Mouse (Mus musculus) embryonic facial prominence, embryonic 10.5 days (tissue): ENCODE measurements around the gene Hdlbp. TPM values are rescaled to one million over a fixed set of nuclear protein-coding genes. Genes with fewer than 3 reads are reported as not detected.
"Not testable (repeated sequence)": the region's sequence is repeated elsewhere in the genome, so short reads cannot be mapped to it uniquely, and the experiment has no call there.

Experiments
- DNase-seq: peaks from one replicate; pipeline ENCODE4 v3.0.0-alpha.2; 2017; ENCODE audit warnings: low spot score
- H3K27ac ChIP-seq: fragments of 300-500 bp; sonication (generic); replicated peaks from 2 replicates; pipeline ENCODE4 v1.5.1; 2016; ENCODE audit warnings: mild to moderate bottlenecking
- H3K27me3 ChIP-seq: fragments of 300-500 bp; sonication (generic); replicated peaks from 2 replicates; pipeline ENCODE4 v1.6.1; 2016; ENCODE audit warnings: low read depth, mild to moderate bottlenecking; ENCODE audit not compliant: poor library complexity, severe bottlenecking
- H3K36me3 ChIP-seq: fragments of 300-500 bp; sonication (generic); replicated peaks from 2 replicates; pipeline ENCODE4 v1.6.1; 2016; ENCODE audit warnings: mild to moderate bottlenecking, moderate library complexity
- H3K4me1 ChIP-seq: fragments of 300-500 bp; sonication (generic); 2 replicates; pipeline ENCODE4 v1.6.1; 2016
- H3K4me3 ChIP-seq: fragments of 300-500 bp; sonication (generic); 2 replicates; pipeline ENCODE4 v1.5.1; 2016; ENCODE audit warnings: mild to moderate bottlenecking, moderate library complexity
- H3K9me3 ChIP-seq: fragments of 300-500 bp; sonication (generic); 2 replicates; pipeline ENCODE4 v1.6.1; 2016; ENCODE audit warnings: mild to moderate bottlenecking
- WGBS: fragments of 180-500 bp; shearing (Covaris S2); methylation state at CpG from one replicate; pipeline ENCODE4 v1.1.7; 2016; 5-methylcytosine and 5-hydroxymethylcytosine counted together
- polyA plus RNA-seq: library from polyadenylated mRNA; unstranded; fragments of >200 nt; fragmentation: Nextera tagmentation; extraction: Ambion mirVana; gene quantifications from 2 replicates; pipeline ENCODE4 v1.2.1, GENCODE M21; 2016

The Hdlbp gene
- polyA plus RNA-seq: 124 and 126 TPM in 2 replicates

GRCm38 (mm10) chr1:93478586-93479475 is at the start of gene Hdlbp:
Hdlbp (minus strand) TSS chr1:93478815.
- peak; percentile 100 for DNase-seq
- peaks cover 16% of the 10 kb centered on the region for H3K4me1 ChIP-seq
- no peaks in the 10 kb centered on the region for H3K27me3 ChIP-seq
- peak within 1 kb of the TSS; percentile 82 for H3K4me3 ChIP-seq
- no peaks in the 10 kb centered on the region for H3K9me3 ChIP-seq
- peaks cover 3% of the 10 kb centered on the region; the same call in 1 of the 2 replicates for H3K36me3 ChIP-seq
- WGBS: under 1% methylated on average over 74 of the region's 74 CpGs
- H3K27ac ChIP-seq: peak within 1 kb of the TSS; percentile 95

GRCm38 (mm10) chr1:93522325-93522724 is 43.7 kb upstream of the Hdlbp start:
- Histone ChIP-seq H3K9me3 (no peaks in the 10 kb centered on the region), H3K4me3 (no peak overlapping the region), H3K36me3 (0 out of 2 replicates have a peak, but pooled peaks cover 4% of the 10 kb centered on the region), H3K4me1 (no peaks in the 10 kb centered on the region), H3K27ac (no peak overlapping the region), H3K27me3 (no peaks in the 10 kb centered on the region)
- DNase-seq: no peak
- 87% methylated on average over 1 of the region's 1 CpGs for WGBS

- H3K27me3 ChIP-seq: no peaks in the 10 kb centered on the region
- H3K4me3 ChIP-seq: no peak overlapping the region
- WGBS: 86% methylated on average over 2 of the region's 2 CpGs
- no peak for DNase-seq
- no peaks in the 10 kb centered on the region for H3K9me3 ChIP-seq
- 0 out of 2 replicates have a peak, but pooled peaks cover 4% of the 10 kb centered on the region for H3K36me3 ChIP-seq
- H3K4me1 ChIP-seq: 0 out of 2 replicates have a peak, but pooled peaks cover 5% of the 10 kb centered on the region
- H3K27ac ChIP-seq: no peak overlapping the region
Observed at GRCm38 (mm10) chr1:93521491-93521890, 42.9 kb upstream of the Hdlbp start.

- no peaks in the 10 kb centered on the region for H3K27me3 ChIP-seq
- H3K27ac ChIP-seq: no peak overlapping the region
- 78% methylated on average over 14 of the region's 14 CpGs for WGBS
- H3K4me3 ChIP-seq: peak overlapping the region; percentile 84; the same call in 1 of the 2 replicates
- DNase-seq: no peak
- H3K9me3 ChIP-seq: no peaks in the 10 kb centered on the region
- H3K36me3 ChIP-seq: peaks cover 20% of the 10 kb centered on the region
- H3K4me1 ChIP-seq: peaks cover 33% of the 10 kb centered on the region
Observed at GRCm38 (mm10) chr1:93513221-93513620, 34.6 kb upstream of the Hdlbp start.

GRCm38 (mm10) chr1:93512351-93512690 is 33.7 kb upstream of the Hdlbp start:
- peak overlapping the region; percentile 87 for H3K27ac ChIP-seq
- H3K9me3 ChIP-seq: no peaks in the 10 kb centered on the region
- H3K36me3 ChIP-seq: peaks cover 29% of the 10 kb centered on the region
- DNase-seq: no peak
- under 1% methylated on average over 15 of the region's 15 CpGs for WGBS
- peak overlapping the region; percentile 84 for H3K4me3 ChIP-seq
- peaks cover 33% of the 10 kb centered on the region for H3K4me1 ChIP-seq
- H3K27me3 ChIP-seq: no peaks in the 10 kb centered on the region

- H3K36me3 ChIP-seq: peaks cover 35% of the 10 kb centered on the region
- H3K9me3 ChIP-seq: no peaks in the 10 kb centered on the region
- no peaks in the 10 kb centered on the region for H3K27me3 ChIP-seq
- peak; percentile 97 for DNase-seq
- H3K4me1 ChIP-seq: peaks cover 29% of the 10 kb centered on the region
- H3K4me3 ChIP-seq: peak within 1 kb of the TSS; percentile 84
- peak within 1 kb of the TSS; percentile 87 for H3K27ac ChIP-seq
- under 1% methylated on average over 71 of the region's 71 CpGs for WGBS
Observed at GRCm38 (mm10) chr1:93511585-93512350, 33.2 kb upstream of the Hdlbp start, which contains the start of gene Farp2. Farp2 (plus strand) TSS chr1:93512079.

- WGBS: 67% methylated on average over 1 of the region's 1 CpGs
- H3K36me3 ChIP-seq: peaks cover 65% of the 10 kb centered on the region
- not testable (repeated sequence) for H3K27ac ChIP-seq, H3K9me3 ChIP-seq, H3K27me3 ChIP-seq, H3K4me3 ChIP-seq, DNase-seq
- peaks cover 26% of the 10 kb centered on the region for H3K4me1 ChIP-seq
Observed at GRCm38 (mm10) chr1:93508576-93508975, 30.0 kb upstream of the Hdlbp start.

GRCm38 (mm10) chr1:93506944-93507676 is 28.5 kb upstream of the Hdlbp start:
- H3K4me3 ChIP-seq: no peak overlapping the region
- H3K36me3 ChIP-seq: peaks cover 80% of the 10 kb centered on the region
- H3K27ac ChIP-seq: no peak overlapping the region
- peaks cover 12% of the 10 kb centered on the region for H3K4me1 ChIP-seq
- WGBS: 56% methylated on average over 10 of the region's 10 CpGs
- no peaks in the 10 kb centered on the region for H3K9me3 ChIP-seq
- H3K27me3 ChIP-seq: no peaks in the 10 kb centered on the region
- peak; percentile 27 for DNase-seq

- DNase-seq: no peak
- Histone ChIP-seq H3K27ac (no peak overlapping the region), H3K27me3 (no peaks in the 10 kb centered on the region), H3K9me3 (no peaks in the 10 kb centered on the region), H3K4me3 (no peak overlapping the region), H3K4me1 (no peaks in the 10 kb centered on the region), H3K36me3 (peaks cover 95% of the 10 kb centered on the region)
- 87% methylated on average over 3 of the region's 3 CpGs for WGBS
Observed at GRCm38 (mm10) chr1:93495312-93495711, 16.7 kb upstream of the Hdlbp start.

- H3K4me3 ChIP-seq, H3K4me1 ChIP-seq, DNase-seq, H3K27me3 ChIP-seq, H3K9me3 ChIP-seq, H3K27ac ChIP-seq: not testable (repeated sequence)
- WGBS: 91% methylated on average over 3 of the region's 3 CpGs
- H3K36me3 ChIP-seq: peaks cover 20% of the 10 kb centered on the region
Observed at GRCm38 (mm10) chr1:93486302-93486701, 7.7 kb upstream of the Hdlbp start.

GRCm38 (mm10) chr1:93479476-93480083 is 965 bp upstream of the Hdlbp start:
- Histone ChIP-seq H3K36me3 (peaks cover 3% of the 10 kb centered on the region; the same call in 1 of the 2 replicates), H3K4me3 (peak overlapping the region; percentile 82), H3K27me3 (no peaks in the 10 kb centered on the region), H3K9me3 (no peaks in the 10 kb centered on the region), H3K27ac (peak overlapping the region; percentile 95), H3K4me1 (peaks cover 16% of the 10 kb centered on the region)
- DNase-seq: peak; percentile 50
- 8% methylated on average over 23 of the region's 23 CpGs for WGBS
